ENCODE assay signal across 8 mouse cellular contexts in genomic region chr2:154613118-154614115, GRCm38 (mm10). TPM values are rescaled to one million over a fixed set of nuclear protein-coding genes. Genes with fewer than 3 reads are reported as not detected.
DNase-seq lines count a peak whose midpoint lies in the region; ATAC-seq and TF ChIP-seq lines count a peak whose summit lies in the region.

Gene Zfp341, plus strand, starts transcription at chr2:154613297.
Gene 4930519P11Rik, minus strand, starts transcription at chr2:154613437.

- H3K27me3 ChIP-seq in MEL (ENCODE audit: control insufficient read depth in 1 of 2, insufficient read depth in 2 of 2, low read length in 2 of 2) = no peaks in the 10 kb centered on the region
- no peaks in the 10 kb centered on the region for H3K27me3 ChIP-seq in forebrain, embryonic 16.5 days (replicated peaks; ENCODE audit: control insufficient read depth, insufficient read depth, low read length)
- no peaks in the 10 kb centered on the region for H3K27me3 ChIP-seq in lung, embryonic 14.5 days (ENCODE audit: insufficient read depth, low read length)

- TF ChIP-seq CTCF in MEL (IDR thresholded peaks at IDR 0.05 in 2 of 3, conservative IDR thresholded peaks at IDR 0.05 in 1 of 3; ENCODE audit: control insufficient read depth in 1 of 3, insufficient read depth in 1 of 3, low read depth in 2 of 3, low read length in 3 of 3, poor library complexity in 1 of 3, severe bottlenecking in 1 of 3) = peak; percentile 49 to 88 (median 76); a peak in 5 of 6 replicates
- peak; percentile 92 for TF ChIP-seq CTCF in layer of hippocampus, adult 2 months (conservative IDR thresholded peaks at IDR 0.05)
- TF ChIP-seq CTCF in lung, embryonic 14.5 days (IDR thresholded peaks at IDR 0.05; ENCODE audit: low read depth) = peak; percentile 66

- peak; percentile 94 for ATAC-seq in forebrain, embryonic 16.5 days
- ATAC-seq in lung, embryonic 14.5 days (ENCODE audit: insufficient read depth) = peak; percentile 97
- ATAC-seq in neutrophil, adult 5-6 weeks (ENCODE audit: extremely low read depth, insufficient number of reproducible peaks, low FRiP score, poor library complexity, severe bottlenecking) = peak; percentile 80

- WGBS in forebrain, embryonic 16.5 days = under 1% methylated on average over 73 of the region's 98 CpGs
- under 1% methylated on average over 92 of the region's 98 CpGs for WGBS in lung, embryonic 14.5 days

- intact Hi-C loops in heart, postnatal 36 days (cut with DNase I) = loop anchor here (2.0 kb wide), 2 partner anchors 63 to 197 kb away; partner anchors contain the start of gene Actl10

- TF ChIP-seq POLR2A in MEL (IDR thresholded peaks at IDR 0.05; ENCODE audit: control insufficient read depth in 1 of 2, insufficient read depth in 1 of 2, low read depth in 1 of 2, low read length in 2 of 2, poor library complexity in 1 of 2) = peak; percentile 28 to 77; a peak in 3 of 4 replicates

- H3K9ac ChIP-seq in MEL (ENCODE audit: control insufficient read depth, low read depth, low read length, poor library complexity, severe bottlenecking) = peak within 1 kb of the TSS; percentile 73
- H3K9ac ChIP-seq in forebrain, embryonic 16.5 days (replicated peaks; ENCODE audit: low read depth, low read length) = peak within 1 kb of the TSS; percentile 90
- H3K9ac ChIP-seq in lung, embryonic 14.5 days = peak within 1 kb of the TSS; percentile 80

- H3K4me1 ChIP-seq in MEL (ENCODE audit: control insufficient read depth in 1 of 2, insufficient read depth in 2 of 2, low read length in 2 of 2) = peaks cover 22 to 40% of the 10 kb centered on the region in 2 experiments
- peaks cover 22% of the 10 kb centered on the region for H3K4me1 ChIP-seq in forebrain, embryonic 16.5 days (replicated peaks; ENCODE audit: control insufficient read depth, insufficient read depth, low read length)
- peaks cover 5% of the 10 kb centered on the region; the same call in 1 of the 2 replicates for H3K4me1 ChIP-seq in lung, embryonic 14.5 days (ENCODE audit: insufficient read depth)

- H3K4me2 ChIP-seq in forebrain, embryonic 16.5 days (ENCODE audit: low read length) = peak within 1 kb of the TSS; percentile 59
- peak within 1 kb of the TSS; percentile 83 for H3K4me2 ChIP-seq in lung, embryonic 14.5 days

- H3K79me2 ChIP-seq in MEL (ENCODE audit: control insufficient read depth, insufficient read depth, low read length, poor library complexity) = peaks cover 3% of the 10 kb centered on the region; the same call in 1 of the 2 replicates

- peak in 1 of 2 experiments; percentile 40; a peak in 1 of 4 replicates for TF ChIP-seq EP300 in MEL (IDR thresholded peaks at IDR 0.05; ENCODE audit: low read depth in 1 of 2, low read length in 2 of 2)

- peak within 1 kb of the TSS; percentile 95 for H3K27ac ChIP-seq in MEL (ENCODE audit: control insufficient read depth, low read depth, low read length)
- peak within 1 kb of the TSS; percentile 98 for H3K27ac ChIP-seq in forebrain, embryonic 16.5 days (ENCODE audit: low read length)
- H3K27ac ChIP-seq in layer of hippocampus, adult 2 months = peak within 1 kb of the TSS; percentile 97
- H3K27ac ChIP-seq in lung, embryonic 14.5 days (ENCODE audit: low read depth) = peak within 1 kb of the TSS; percentile 98

- DNase-seq in MEL (ENCODE audit: low read depth, low spot score) = peak; percentile 91
- DNase-seq in cerebellum, adult 18-20 months = peak; percentile 81 to 91
- DNase-seq in heart, postnatal 36 days = peak; percentile 87 to 89
- DNase-seq in layer of hippocampus, adult 2 months (ENCODE audit: low spot score in 2 of 2) = peak; percentile 88 to 89
- peak; percentile 97 for DNase-seq in lung, embryonic 14.5 days
- DNase-seq in testis, postnatal 14 days (ENCODE audit: low spot score) = peak; percentile 92

- H3K9me3 ChIP-seq in MEL (replicated peaks; ENCODE audit: insufficient read depth, low read length) = no peaks in the 10 kb centered on the region
- no peaks in the 10 kb centered on the region for H3K9me3 ChIP-seq in forebrain, embryonic 16.5 days (ENCODE audit: control insufficient read depth, low read length)
- H3K9me3 ChIP-seq in lung, embryonic 14.5 days (ENCODE audit: low read depth, low read length) = no peaks in the 10 kb centered on the region

- peaks cover 0 to 35% of the 10 kb centered on the region in 2 experiments; a peak in 2 of 4 replicates for H3K36me3 ChIP-seq in MEL (ENCODE audit: control insufficient read depth in 1 of 2, insufficient read depth in 2 of 2, low read length in 2 of 2)
- no peaks in the 10 kb centered on the region for H3K36me3 ChIP-seq in forebrain, embryonic 16.5 days (ENCODE audit: control insufficient read depth, insufficient read depth)
- H3K36me3 ChIP-seq in lung, embryonic 14.5 days (ENCODE audit: insufficient read depth) = no peaks in the 10 kb centered on the region

- TF ChIP-seq RAD21 in MEL (IDR thresholded peaks at IDR 0.05; ENCODE audit: low read depth, low read length) = peak; percentile 26

- peak within 1 kb of the TSS; percentile 64 to 77 for H3K4me3 ChIP-seq in MEL (ENCODE audit: control insufficient read depth in 1 of 2, insufficient read depth in 1 of 2, low read depth in 2 of 2, low read length in 2 of 2)
- H3K4me3 ChIP-seq in forebrain, embryonic 16.5 days (replicated peaks; ENCODE audit: low read length) = peak within 1 kb of the TSS; percentile 72
- H3K4me3 ChIP-seq in layer of hippocampus, adult 2 months = peak within 1 kb of the TSS; percentile 84
- peak within 1 kb of the TSS; percentile 53 for H3K4me3 ChIP-seq in lung, embryonic 14.5 days (ENCODE audit: low read depth, low read length)

TF ChIP-seq in MEL, 35 proteins besides CTCF, POLR2A, EP300 and RAD21 (continues in another document):
- TF ChIP-seq GATA1 (IDR thresholded peaks at IDR 0.05; ENCODE audit: low read depth, low read length) = no peak
- peak; percentile 28; the same call in 1 of the 2 replicates for TF ChIP-seq ZMIZ1 (IDR thresholded peaks at IDR 0.05; ENCODE audit: low read depth, low read length)
- TF ChIP-seq MAFK (IDR thresholded peaks at IDR 0.05; ENCODE audit: borderline replicate concordance, low read depth, low read length) = no peak
- no peak for TF ChIP-seq CHD1 (IDR thresholded peaks at IDR 0.05; ENCODE audit: low read depth, low read length)
- peak; percentile 2; the same call in 1 of the 2 replicates for TF ChIP-seq ZC3H11A (IDR thresholded peaks at IDR 0.05; ENCODE audit: low read depth, low read length)
- TF ChIP-seq KAT2A (conservative IDR thresholded peaks at IDR 0.05; ENCODE audit: low read depth, low read length) = no peak; the same call in 1 of the 2 replicates
- TF ChIP-seq MXI1 (IDR thresholded peaks at IDR 0.05; ENCODE audit: low read depth, low read length) = peak; percentile 57
- TF ChIP-seq MAZ (IDR thresholded peaks at IDR 0.05; ENCODE audit: low read depth, low read length) = peak; percentile 79; the same call in 1 of the 2 replicates
- TF ChIP-seq GABPA (IDR thresholded peaks at IDR 0.05; ENCODE audit: low read depth, low read length) = no peak
- peak; percentile 57; the same call in 1 of the 2 replicates for TF ChIP-seq TBP (IDR thresholded peaks at IDR 0.05; ENCODE audit: low read depth, low read length)
- TF ChIP-seq POLR2AphosphoS5 (IDR thresholded peaks at IDR 0.05; ENCODE audit: borderline replicate concordance, low read depth, low read length) = no peak
- TF ChIP-seq MEF2A (IDR thresholded peaks at IDR 0.05; ENCODE audit: extremely low read depth, insufficient replicate concordance, low read depth, low read length, poor library complexity, severe bottlenecking) = 0 out of 2 replicates have a peak, but pooled peaks have one; percentile 51
- TF ChIP-seq MAX (IDR thresholded peaks at IDR 0.05; ENCODE audit: low read length) = peak; percentile 80
- TF ChIP-seq MYC (IDR thresholded peaks at IDR 0.05; ENCODE audit: low read depth, low read length) = peak; percentile 78
- TF ChIP-seq CHD2 (IDR thresholded peaks at IDR 0.05; ENCODE audit: low read length) = no peak
- TF ChIP-seq ZNF384 (IDR thresholded peaks at IDR 0.05; ENCODE audit: low read depth, low read length) = no peak
- no peak for TF ChIP-seq USF2 (IDR thresholded peaks at IDR 0.05; ENCODE audit: borderline replicate concordance in 1 of 2, insufficient read depth in 1 of 2, low read depth in 1 of 2, low read length in 2 of 2)
- TF ChIP-seq TAL1 (IDR thresholded peaks at IDR 0.05; ENCODE audit: low read length) = no peak
- no peak; the same call in 1 of the 2 replicates for TF ChIP-seq SIN3A (IDR thresholded peaks at IDR 0.05; ENCODE audit: low read length)
- peak; percentile 31 for TF ChIP-seq ETS1 (IDR thresholded peaks at IDR 0.05; ENCODE audit: low read depth, low read length)
- TF ChIP-seq ZKSCAN1 (IDR thresholded peaks at IDR 0.05; ENCODE audit: low read depth, low read length) = peak; percentile 70
- peak; percentile 29; the same call in 1 of the 2 replicates for TF ChIP-seq JUND (IDR thresholded peaks at IDR 0.05; ENCODE audit: low read depth, low read length)
- peak; percentile 72 for TF ChIP-seq HCFC1 (IDR thresholded peaks at IDR 0.05; ENCODE audit: low read depth, low read length)
- TF ChIP-seq NELFE (IDR thresholded peaks at IDR 0.05; ENCODE audit: low read depth, low read length) = peak; percentile 63
- peak; percentile 46 for TF ChIP-seq TCF12 (IDR thresholded peaks at IDR 0.05; ENCODE audit: low read depth, low read length)
- no peak; the same call in 1 of the 2 replicates for TF ChIP-seq BHLHE40 (IDR thresholded peaks at IDR 0.05; ENCODE audit: borderline replicate concordance, low read depth, low read length)

RNA-seq across cellular contexts. Expression of gene Zfp341, which starts in this region (rescaled TPM):
- total RNA-seq in MEL (2012; rRNA removed) = 2.0 TPM in 2 replicates
- polyA plus RNA-seq in MEL (2012; ENCODE audit: insufficient read depth in 1 of 2, insufficient read length in 2 of 2, low read depth in 1 of 2, low replicate concordance in 2 of 2, missing spikeins in 1 of 2) = 1 to 10 TPM in 1 of 2 experiments, not detected in 1; 6.3 TPM
- polyA plus RNA-seq in forebrain, embryonic 16.5 days (2015; fragmentation: Nextera tagmentation; extraction: Ambion mirVana) = 2.6 and 3.3 TPM in 2 replicates
- total RNA-seq in heart, postnatal 36 days (2021) = 1 to 10 TPM; 3.0 to 3.4 TPM
- total RNA-seq in layer of hippocampus, adult 2 months (2021) = 10 to 100 TPM in 1 of 2 experiments, 1 to 10 TPM in 1; 9.1 to 10.8 TPM
- 1.0 and 1.1 TPM in 2 replicates for polyA plus RNA-seq in lung, embryonic 14.5 days (2014; fragmentation: Nextera tagmentation; extraction: Ambion mirVana)
- 3.3 and 4.3 TPM in 2 replicates for total RNA-seq in neutrophil, adult 5-6 weeks (2017)

RNA-seq across cellular contexts. Expression of gene 4930519P11Rik, which starts in this region (rescaled TPM):
- total RNA-seq in MEL (2012; rRNA removed) = not detected in 2 replicates
- under 1 TPM in 1 of 2 experiments, not detected in 1; 0.22 TPM for polyA plus RNA-seq in MEL (2012; ENCODE audit: insufficient read depth in 1 of 2, insufficient read length in 2 of 2, low read depth in 1 of 2, low replicate concordance in 2 of 2, missing spikeins in 1 of 2)
- not detected in 2 replicates for polyA plus RNA-seq in forebrain, embryonic 16.5 days (2015; fragmentation: Nextera tagmentation; extraction: Ambion mirVana)
- total RNA-seq in heart, postnatal 36 days (2021) = not detected
- total RNA-seq in layer of hippocampus, adult 2 months (2021) = not detected
- 0.72 and 0.83 TPM in 2 replicates for polyA plus RNA-seq in lung, embryonic 14.5 days (2014; fragmentation: Nextera tagmentation; extraction: Ambion mirVana)
- total RNA-seq in neutrophil, adult 5-6 weeks (2017) = 4.8 and 5.4 TPM in 2 replicates

Comparison
In these comparisons a context has a peak if more than half of its experiments do, and no peak if none do; other contexts are left out.
1. Peak in every context shown above with its lines: DNase-seq, ATAC-seq, H3K4me3 ChIP-seq and H3K27ac ChIP-seq.